Mouse (Mus musculus) MEL (cell line): ENCODE measurements around the gene Gcnt7. TPM values are rescaled to one million over a fixed set of nuclear protein-coding genes. Genes with fewer than 3 reads are reported as not detected.

ENCODE experiments used
- DNase-seq: peaks from one replicate; pipeline ENCODE4 v3.0.0; 2011; ENCODE audit warnings: low read depth, low spot score
- H3K27ac ChIP-seq: 2 replicates; pipeline ENCODE4 v1.5.1; 2012; ENCODE audit warnings: low read depth, mild to moderate bottlenecking, control low read depth, low read length, moderate library complexity; ENCODE audit not compliant: control insufficient read depth
- H3K27me3 ChIP-seq, 2 experiments: fragments of 150-350 bp in 1 of 2; sonication (generic) in 1 of 2; 2 replicates each; pipeline ENCODE4 v1.6.1; 2012; ENCODE audit warnings: low read length in 2 of 2, mild to moderate bottlenecking in 2 of 2, improper control_type of control experiment in 1 of 2, moderate library complexity in 1 of 2; ENCODE audit not compliant: insufficient read depth in 2 of 2, control insufficient read depth in 1 of 2
- H3K36me3 ChIP-seq, 2 experiments: 2 replicates each; pipeline ENCODE4 v1.6.1; 2012 to 2014; ENCODE audit warnings: low read length in 2 of 2, improper control_type of control experiment in 1 of 2, inconsistent platforms in 1 of 2, mild to moderate bottlenecking in 1 of 2; ENCODE audit not compliant: insufficient read depth in 2 of 2, control insufficient read depth in 1 of 2
- H3K4me1 ChIP-seq, 2 experiments: fragments of 150-350 bp in 1 of 2; sonication (generic) in 1 of 2; 2 replicates each; pipeline ENCODE4 v1.6.1; 2012; ENCODE audit warnings: low read length in 2 of 2, improper control_type of control experiment in 1 of 2, mild to moderate bottlenecking in 1 of 2; ENCODE audit not compliant: insufficient read depth in 2 of 2, control insufficient read depth in 1 of 2
- H3K4me3 ChIP-seq, 2 experiments: fragments of 150-350 bp in 1 of 2; sonication (generic) in 1 of 2; 2 replicates each; pipeline ENCODE4 v1.5.1; 2012; ENCODE audit warnings: low read depth in 2 of 2, low read length in 2 of 2, mild to moderate bottlenecking in 2 of 2, moderate library complexity in 2 of 2, control low read depth in 1 of 2, improper control_type of control experiment in 1 of 2; ENCODE audit not compliant: control insufficient read depth in 1 of 2, insufficient read depth in 1 of 2
- H3K79me2 ChIP-seq: 2 replicates; pipeline ENCODE4 v1.6.1; 2012; ENCODE audit warnings: mild to moderate bottlenecking, low read length, moderate library complexity; ENCODE audit not compliant: control insufficient read depth, poor library complexity, insufficient read depth
- H3K9ac ChIP-seq: 2 replicates; pipeline ENCODE4 v1.6.1; 2012; ENCODE audit warnings: low read depth, mild to moderate bottlenecking, control low read depth, low read length, moderate library complexity; ENCODE audit not compliant: control insufficient read depth, poor library complexity, severe bottlenecking
- H3K9me3 ChIP-seq: fragments of 150-350 bp; sonication (generic); replicated peaks from 2 replicates; pipeline ENCODE4 v1.6.1; 2012; ENCODE audit warnings: mild to moderate bottlenecking, low read length, improper control_type of control experiment, moderate library complexity; ENCODE audit not compliant: insufficient read depth
- CHD1 ChIP-seq: IDR thresholded peaks from 2 replicates; pipeline ENCODE4 v1.6.1; 2012; ENCODE audit warnings: low read depth, mild to moderate bottlenecking, inconsistent platforms, low read length, improper control_type of control experiment
- CTCF ChIP-seq, 3 experiments: IDR thresholded peaks in 2 of 3; conservative IDR thresholded peaks in 1 of 3; 2 replicates each; pipeline ENCODE4 v1.5.1; 2011 to 2012; ENCODE audit warnings: low read length in 3 of 3, low read depth in 2 of 3, mild to moderate bottlenecking in 2 of 3, improper control_type of control experiment in 1 of 3, inconsistent platforms in 1 of 3, mixed read lengths in 1 of 3, moderate library complexity in 1 of 3; ENCODE audit not compliant: control insufficient read depth in 1 of 3, insufficient read depth in 1 of 3, poor library complexity in 1 of 3, severe bottlenecking in 1 of 3
- E2F4 ChIP-seq: IDR thresholded peaks from 2 replicates; pipeline ENCODE4 v1.6.1; 2011; ENCODE audit warnings: low read depth, low read length, improper control_type of control experiment, borderline replicate concordance
- ELF1 ChIP-seq: IDR thresholded peaks from 2 replicates; pipeline ENCODE4 v1.6.1; 2014; ENCODE audit warnings: low read depth, mild to moderate bottlenecking, inconsistent platforms, low read length, improper control_type of control experiment, moderate library complexity
- EP300 ChIP-seq, 2 experiments: IDR thresholded peaks; 2 replicates each; pipeline ENCODE4 v1.6.1; 2011; ENCODE audit warnings: improper control_type of control experiment in 2 of 2, low read length in 2 of 2, low read depth in 1 of 2, mild to moderate bottlenecking in 1 of 2
- ETS1 ChIP-seq: IDR thresholded peaks from 2 replicates; pipeline ENCODE4 v1.6.1; 2012; ENCODE audit warnings: low read depth, mild to moderate bottlenecking, inconsistent platforms, low read length, improper control_type of control experiment, moderate library complexity
- GATA1 ChIP-seq: IDR thresholded peaks from 2 replicates; pipeline ENCODE4 v1.6.1; 2011; ENCODE audit warnings: low read depth, low read length, improper control_type of control experiment
- HCFC1 ChIP-seq: IDR thresholded peaks from 2 replicates; pipeline ENCODE4 v1.6.1; 2012; ENCODE audit warnings: low read depth, mild to moderate bottlenecking, inconsistent platforms, low read length, improper control_type of control experiment, moderate library complexity
- KAT2A ChIP-seq: conservative IDR thresholded peaks from 2 replicates; pipeline ENCODE4 v1.6.1; 2012; ENCODE audit warnings: low read depth, low read length, improper control_type of control experiment, inconsistent platforms
- MEF2A ChIP-seq: IDR thresholded peaks from 2 replicates; pipeline ENCODE4 v1.6.1; 2014; ENCODE audit warnings: low read depth, mild to moderate bottlenecking, inconsistent platforms, low read length, improper control_type of control experiment; ENCODE audit not compliant: poor library complexity, insufficient replicate concordance, severe bottlenecking; ENCODE audit errors: extremely low read depth
- NRF1 ChIP-seq: IDR thresholded peaks from 2 replicates; pipeline ENCODE4 v1.6.1; 2014; ENCODE audit warnings: low read depth, mild to moderate bottlenecking, inconsistent platforms, low read length, improper control_type of control experiment, moderate library complexity; ENCODE audit not compliant: poor library complexity, insufficient read depth, severe bottlenecking
- POLR2AphosphoS5 ChIP-seq: IDR thresholded peaks from 2 replicates; pipeline ENCODE4 v1.6.1; 2012; ENCODE audit warnings: low read depth, borderline replicate concordance, mild to moderate bottlenecking, inconsistent platforms, low read length, moderate library complexity, mixed read lengths
- RAD21 ChIP-seq: IDR thresholded peaks from 2 replicates; pipeline ENCODE4 v1.6.1; 2011; ENCODE audit warnings: mild to moderate bottlenecking, low read depth, low read length, improper control_type of control experiment
- RCOR1 ChIP-seq: IDR thresholded peaks from 2 replicates; pipeline ENCODE4 v1.6.1; 2012; ENCODE audit warnings: low read depth, mild to moderate bottlenecking, inconsistent platforms, low read length, improper control_type of control experiment
- SIN3A ChIP-seq: IDR thresholded peaks from 2 replicates; pipeline ENCODE4 v1.6.1; 2012; ENCODE audit warnings: low read length, improper control_type of control experiment, inconsistent platforms
- SMC3 ChIP-seq: IDR thresholded peaks from 2 replicates; pipeline ENCODE4 v1.6.1; 2011; ENCODE audit warnings: low read depth, low read length, improper control_type of control experiment
- TAL1 ChIP-seq: IDR thresholded peaks from 2 replicates; pipeline ENCODE4 v1.6.1; 2012; ENCODE audit warnings: mild to moderate bottlenecking, inconsistent platforms, low read length, moderate library complexity, mixed read lengths
- TBP ChIP-seq: IDR thresholded peaks from 2 replicates; pipeline ENCODE4 v1.8.0; 2011; ENCODE audit warnings: low read depth, low read length, improper control_type of control experiment
- TCF12 ChIP-seq: IDR thresholded peaks from 2 replicates; pipeline ENCODE4 v1.6.1; 2014; ENCODE audit warnings: low read depth, mild to moderate bottlenecking, inconsistent platforms, low read length, improper control_type of control experiment, moderate library complexity
- ZC3H11A ChIP-seq: IDR thresholded peaks from 2 replicates; pipeline ENCODE4 v1.6.1; 2012; ENCODE audit warnings: low read depth, mild to moderate bottlenecking, inconsistent platforms, low read length, improper control_type of control experiment
- ZKSCAN1 ChIP-seq: IDR thresholded peaks from 2 replicates; pipeline ENCODE4 v1.6.1; 2012; ENCODE audit warnings: low read depth, mild to moderate bottlenecking, inconsistent platforms, low read length, improper control_type of control experiment, moderate library complexity
- ZNF384 ChIP-seq: IDR thresholded peaks from 2 replicates; pipeline ENCODE4 v1.6.1; 2012; ENCODE audit warnings: low read depth, mild to moderate bottlenecking, inconsistent platforms, low read length, improper control_type of control experiment
- polyA plus RNA-seq, 2 experiments: library from polyadenylated mRNA; stranded (reverse) in 1 of 2; unstranded in 1 of 2; fragments of >175 nt in 1 of 2; fragments of >200 nt in 1 of 2; gene quantifications; 2 replicates each; pipeline versions ENCODE4 v1.2.1 to v1.2.4; 2012; ENCODE audit warnings: low replicate concordance in 2 of 2, low read depth in 1 of 2; ENCODE audit not compliant: insufficient read length in 2 of 2, insufficient read depth in 1 of 2, missing spikeins in 1 of 2
- total RNA-seq: library from RNA; depleted of rRNA; stranded (reverse); fragments of 300-350 nt; gene quantifications from 2 replicates; pipeline ENCODE4 v1.2.3, GENCODE M21; 2012

Gcnt7 gene
- total and polyA plus RNA-seq, 3 experiments, result 0.15 to 0.22 TPM; not detected in 1

DNA sequence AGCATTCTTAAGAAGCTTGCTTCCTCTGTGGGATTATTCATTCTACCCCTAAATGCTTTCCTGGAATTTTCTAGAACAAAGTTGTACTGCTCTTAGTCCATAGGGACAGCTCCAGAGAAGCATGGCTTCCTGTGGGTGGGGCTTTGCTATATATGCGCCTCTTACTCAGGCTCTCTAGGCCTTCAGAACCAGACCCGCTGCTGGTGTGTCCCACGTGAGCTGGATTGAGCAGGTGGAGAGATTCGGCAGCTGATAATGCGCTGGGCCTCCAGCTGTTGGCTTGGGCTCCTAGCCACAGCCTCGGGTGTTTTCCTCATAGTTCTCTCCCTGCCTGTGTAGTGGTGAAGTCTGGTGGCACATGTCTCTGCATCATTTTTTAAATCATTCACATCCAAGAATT is 7.8 kb downstream of the Gcnt7 start (continued):
- TF ChIP-seq RCOR1, result no peak

DNA sequence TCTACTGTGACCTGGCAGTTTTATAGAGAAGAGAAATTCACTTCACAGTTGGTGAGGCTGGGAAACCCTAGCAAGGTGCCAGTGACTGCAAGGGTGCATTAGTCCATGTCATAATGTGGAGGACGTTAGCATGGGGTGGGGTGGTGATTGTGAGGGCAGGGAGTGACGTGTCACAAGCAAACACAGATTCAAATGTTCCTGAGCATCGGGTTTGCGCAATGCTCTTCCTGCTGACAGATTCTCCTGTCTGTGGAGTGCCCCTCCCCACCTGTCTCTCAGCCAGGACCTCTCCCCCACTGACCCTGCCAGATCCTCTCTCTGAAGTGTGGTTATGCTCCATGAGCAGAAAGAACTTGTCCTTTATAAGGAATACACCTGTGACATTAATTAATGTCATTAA is 10.1 kb downstream of the Gcnt7 start:
- no peak for DNase-seq
- H3K27me3 ChIP-seq, result no peaks in the 10 kb centered on the region
- no peaks in the 10 kb centered on the region; a peak in 1 of 4 replicates for H3K36me3 ChIP-seq
- no peak overlapping the region for H3K27ac ChIP-seq
- no peak overlapping the region for H3K4me3 ChIP-seq
- no peaks in the 10 kb centered on the region for H3K9me3 ChIP-seq
- H3K4me1 ChIP-seq, result no peaks in the 10 kb centered on the region
- no peak overlapping the region for H3K9ac ChIP-seq
- H3K79me2 ChIP-seq, result no peaks in the 10 kb centered on the region
- no peak for TF ChIP-seq HCFC1
- no peak for TF ChIP-seq NRF1
- TF ChIP-seq ELF1, result no peak
- no peak for TF ChIP-seq ZNF384
- no peak for TF ChIP-seq TAL1
- TF ChIP-seq ZC3H11A, result no peak
- TF ChIP-seq POLR2AphosphoS5, result no peak
- TF ChIP-seq CHD1, result no peak
- no peak for TF ChIP-seq MEF2A
- no peak for TF ChIP-seq ZKSCAN1
- no peak for TF ChIP-seq E2F4
- TF ChIP-seq TCF12, result no peak
- no peak for TF ChIP-seq ETS1
- no peak for TF ChIP-seq SIN3A
- no peak for TF ChIP-seq RAD21
- no peak for TF ChIP-seq KAT2A
- no peak for TF ChIP-seq CTCF (IDR thresholded peaks at IDR 0.05 in 2 of 3, conservative IDR thresholded peaks at IDR 0.05 in 1 of 3; ENCODE audit: control insufficient read depth in 1 of 3, insufficient read depth in 1 of 3, low read depth in 2 of 3, low read length in 3 of 3, poor library complexity in 1 of 3, severe bottlenecking in 1 of 3)

DNA sequence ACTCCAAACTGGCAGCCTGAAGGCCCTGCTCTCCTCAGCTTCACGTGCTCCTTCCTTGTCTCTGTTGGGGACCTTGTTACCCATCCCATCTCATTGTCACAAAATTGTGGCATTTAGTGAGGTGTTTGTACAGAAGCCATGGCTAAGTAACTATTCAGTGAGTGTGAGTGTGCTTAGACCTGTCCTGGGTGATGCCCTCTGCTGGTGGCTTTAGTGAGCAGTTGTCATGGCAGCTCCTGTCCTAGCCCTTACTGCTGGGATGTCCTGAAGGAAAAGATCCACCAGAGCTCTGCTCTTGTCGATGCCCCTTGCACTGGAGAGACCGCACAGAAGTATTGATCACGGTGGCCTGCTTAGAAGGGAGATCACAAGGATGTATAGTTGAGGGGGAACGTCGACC is 11.1 kb downstream of the Gcnt7 start:
- no peaks in the 10 kb centered on the region for H3K27me3 ChIP-seq
- H3K9me3 ChIP-seq, result no peaks in the 10 kb centered on the region
- H3K79me2 ChIP-seq, result peaks cover 2% of the 10 kb centered on the region
- H3K36me3 ChIP-seq, result no peaks in the 10 kb centered on the region; a peak in 1 of 4 replicates
- no peak overlapping the region for H3K9ac ChIP-seq
- TF ChIP-seq SMC3 (peak; percentile 69), RAD21 (peak; percentile 19), TBP (no peak), GATA1 (no peak), CTCF (IDR thresholded peaks at IDR 0.05 in 2 of 3, conservative IDR thresholded peaks at IDR 0.05 in 1 of 3; ENCODE audit: control insufficient read depth in 1 of 3, insufficient read depth in 1 of 3, low read depth in 2 of 3, low read length in 3 of 3, poor library complexity in 1 of 3, severe bottlenecking in 1 of 3) (peak; percentile 32 to 56 (median 54)), ELF1 (no peak), EP300 (IDR thresholded peaks at IDR 0.05; ENCODE audit: low read depth in 1 of 2, low read length in 2 of 2) (no peak), HCFC1 (no peak), ETS1 (no peak)
- TF ChIP-seq, all 39 proteins: peak for 3
- no peak overlapping the region for H3K4me3 ChIP-seq
- DNase-seq, result peak; percentile 40
- no peaks in the 10 kb centered on the region for H3K4me1 ChIP-seq
- H3K27ac ChIP-seq, result no peak overlapping the region
